Mouse (Mus musculus) central nervous system, embryonic 14 days (tissue): ENCODE results near the gene Nxnl2. TPM values are rescaled to one million over a fixed set of nuclear protein-coding genes. Genes with fewer than 3 reads are reported as not detected.

ENCODE experiments used
- polyA plus RNA-seq: library from polyadenylated mRNA; depleted of rRNA; stranded (reverse); fragments of >200 nt; gene quantifications from 2 replicates; pipeline ENCODE4 v1.2.3, GENCODE M21; 2012; rRNA removed

The Nxnl2 gene
- polyA plus RNA-seq, result 1.3 and 2.2 TPM in 2 replicates

DNA sequence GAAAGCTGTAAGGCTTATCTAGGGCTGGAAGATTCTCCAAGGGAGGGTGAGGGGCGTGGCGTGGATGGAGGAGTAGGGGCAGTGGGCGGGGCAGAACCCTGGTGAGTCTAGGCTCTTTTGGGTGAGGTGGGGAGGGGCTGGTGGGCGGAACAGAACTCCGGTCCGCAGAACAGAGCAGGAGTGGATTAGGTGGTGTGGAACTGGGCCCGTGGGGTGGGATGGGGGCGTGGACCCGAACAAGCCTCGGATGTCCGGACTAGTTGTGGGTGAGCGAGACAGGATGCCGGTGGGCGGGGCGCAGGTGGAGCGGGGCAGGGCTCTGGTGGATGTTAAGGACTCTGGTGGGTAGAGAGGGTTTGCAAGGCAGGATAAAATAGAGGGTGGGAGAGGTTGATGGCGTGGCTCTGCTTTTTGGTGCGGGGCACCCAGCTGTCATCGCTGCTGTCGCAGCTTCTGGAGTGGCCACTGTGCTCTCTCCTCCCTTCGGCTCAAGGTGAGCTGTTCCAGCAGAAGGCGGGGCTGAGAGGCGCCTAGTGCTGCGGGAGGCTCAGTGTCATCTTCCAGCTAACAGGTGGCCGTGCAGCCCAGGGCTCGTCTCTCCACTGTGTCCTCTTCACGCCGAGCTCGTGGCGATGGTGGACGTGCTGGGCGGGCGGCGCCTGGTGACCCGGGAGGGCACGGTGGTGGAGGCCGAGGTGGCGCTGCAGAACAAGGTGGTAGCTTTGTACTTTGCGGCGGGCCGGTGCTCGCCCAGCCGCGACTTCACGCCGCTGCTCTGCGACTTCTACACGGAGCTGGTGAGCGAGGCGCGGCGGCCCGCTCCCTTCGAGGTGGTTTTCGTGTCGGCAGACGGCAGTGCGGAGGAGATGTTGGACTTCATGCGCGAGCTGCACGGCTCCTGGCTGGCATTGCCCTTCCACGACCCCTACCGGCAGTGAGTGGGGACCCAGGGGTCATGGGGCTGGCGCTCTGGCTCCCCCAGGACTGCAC is at the start of gene Nxnl2:
Gene Nxnl2, plus strand, starts transcription at position 332 of the 990 bp plus-strand sequence.

Other genes with a start within 250 kb of the Nxnl2 start
- 93.8 and 99.7 TPM in 2 replicates for gene Spin1, start 70.1 kb upstream of the Nxnl2 start, polyA plus RNA-seq
- gene S1pr3, start 237.6 kb downstream of the Nxnl2 start, polyA plus RNA-seq, result 7.7 and 16.1 TPM in 2 replicates